Mouse (Mus musculus) granulocyte monocyte progenitor cell, adult 5-6 weeks (primary cell): ENCODE results near the gene Acss2. TPM values are rescaled to one million over a fixed set of nuclear protein-coding genes. Genes with fewer than 3 reads are reported as not detected.

ENCODE experiments used
- ATAC-seq: replicated peaks from 2 replicates; pipeline ENCODE4 v1.8.0; 2016; ENCODE audit warnings: mild to moderate bottlenecking, moderate TSS enrichment, inconsistent platforms; ENCODE audit not compliant: poor library complexity, severe bottlenecking
- total RNA-seq, 2 experiments: library from RNA; stranded (forward) in 1 of 2; stranded (reverse) in 1 of 2; fragments of 200-712, 200-1000 nt in 1 of 2; fragments of >200 nt in 1 of 2; fragmentation: Nextera tagmentation in 1 of 2; gene quantifications; 2 replicates each; pipeline ENCODE4 v1.2.3; 2014 to 2017

Acss2 gene
- total RNA-seq (2014; fragmentation: Nextera tagmentation) (4.1 and 5.6 TPM in 2 replicates), total RNA-seq (2017) (3.6 and 4.4 TPM in 2 replicates)

DNA sequence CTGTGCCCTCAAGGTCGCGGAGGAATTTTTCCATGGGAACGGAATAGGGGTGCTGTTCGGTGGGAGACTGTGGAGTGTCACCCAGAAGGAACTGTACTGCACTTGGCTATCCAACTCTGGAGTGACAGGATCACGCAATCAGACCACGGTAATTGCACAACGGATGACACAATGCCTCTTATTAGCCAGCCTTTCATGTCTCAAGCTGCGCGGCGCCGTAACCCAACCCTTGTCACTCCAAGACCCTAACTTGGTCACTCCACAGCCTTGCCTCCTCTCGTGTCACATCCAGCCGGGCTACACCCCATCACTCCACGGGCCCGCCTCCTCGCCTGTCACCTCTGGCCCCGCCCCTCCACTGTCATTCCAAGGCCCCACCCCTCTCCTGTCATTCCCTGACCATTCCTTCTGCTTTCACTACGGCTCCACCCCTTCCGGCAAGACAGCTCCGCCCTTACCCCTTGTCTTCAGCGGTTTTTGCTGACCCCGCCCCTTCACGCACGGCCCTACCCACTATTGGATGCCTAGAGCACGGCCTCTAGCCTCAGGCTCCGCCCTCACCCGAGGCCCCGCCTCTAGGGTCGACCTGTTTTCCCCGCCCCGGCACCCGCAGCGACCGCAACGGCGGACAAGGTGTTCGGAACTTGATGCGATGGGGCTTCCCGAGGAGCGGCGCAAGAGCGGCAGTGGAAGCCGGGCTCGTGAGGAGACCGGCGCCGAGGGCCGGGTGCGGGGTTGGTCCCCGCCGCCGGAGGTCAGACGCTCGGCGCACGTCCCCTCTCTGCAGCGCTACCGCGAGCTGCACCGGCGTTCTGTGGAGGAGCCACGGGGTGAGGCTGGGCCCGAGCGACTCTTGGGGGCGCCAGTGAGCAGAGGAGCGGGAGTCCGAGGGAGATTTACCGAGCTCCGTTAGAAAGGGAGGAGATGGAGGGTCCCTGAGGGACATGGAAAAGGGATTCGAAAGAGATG is at the start of gene Acss2, which contains the start of gene Ggt7:
TSS of gene Acss2 (plus strand) at position 494 of the 969 bp plus-strand sequence.
TSS of gene Ggt7 (minus strand) at position 783 of the 969 bp plus-strand sequence.
- peak; percentile 85 for ATAC-seq

DNA sequence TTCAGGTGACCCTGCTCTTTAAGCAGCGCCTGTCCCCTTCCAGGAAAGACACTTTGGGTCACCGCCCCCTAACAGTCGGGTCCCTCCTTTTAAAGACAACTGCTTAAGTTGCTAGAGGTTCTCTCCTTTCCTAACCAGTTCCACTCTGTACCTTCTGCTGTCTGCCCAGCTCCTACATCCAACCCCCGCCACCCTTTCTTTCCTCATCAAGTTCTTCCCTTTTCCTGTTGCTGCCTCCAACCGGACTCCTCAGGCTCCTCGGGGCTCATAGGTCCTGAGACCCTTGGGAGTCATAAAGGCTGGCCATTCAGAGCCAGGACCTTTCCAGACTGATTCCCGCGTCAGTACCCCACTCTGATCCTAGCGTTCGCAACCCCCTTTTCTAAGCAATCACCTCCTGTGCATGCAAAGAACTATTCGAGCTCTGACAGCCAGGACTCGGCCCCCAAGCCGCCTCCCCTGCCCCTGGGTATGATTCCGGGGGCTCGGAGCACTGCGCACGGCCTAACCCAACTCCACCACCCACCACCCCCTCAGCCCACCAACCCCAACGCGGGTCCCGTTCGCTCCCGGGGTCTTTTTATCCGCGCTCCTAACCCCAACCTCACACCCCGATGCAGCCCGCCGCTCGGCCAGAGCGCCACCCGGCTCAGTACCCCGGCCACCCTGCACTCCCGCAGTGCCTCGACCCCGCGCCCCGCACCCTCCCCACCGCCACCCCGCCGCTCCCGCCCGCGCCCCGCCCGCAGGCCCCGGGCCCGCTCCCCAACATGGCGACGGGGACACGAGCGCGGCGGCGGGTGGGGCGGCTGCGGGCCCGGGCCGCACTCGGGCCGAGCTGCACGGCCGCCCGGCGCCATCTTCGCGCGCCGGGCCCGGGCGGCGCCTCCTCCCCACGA is 44.8 kb upstream of the Acss2 start:
- peak; percentile 88 for ATAC-seq

GRCm38 (mm10) chr2:155473570-155474088 is 44.1 kb upstream of the Acss2 start, which contains the start of gene Ncoa6:
Gene Ncoa6 (minus strand): TSS chr2:155473894.
- ATAC-seq, result peak; percentile 55

DNA sequence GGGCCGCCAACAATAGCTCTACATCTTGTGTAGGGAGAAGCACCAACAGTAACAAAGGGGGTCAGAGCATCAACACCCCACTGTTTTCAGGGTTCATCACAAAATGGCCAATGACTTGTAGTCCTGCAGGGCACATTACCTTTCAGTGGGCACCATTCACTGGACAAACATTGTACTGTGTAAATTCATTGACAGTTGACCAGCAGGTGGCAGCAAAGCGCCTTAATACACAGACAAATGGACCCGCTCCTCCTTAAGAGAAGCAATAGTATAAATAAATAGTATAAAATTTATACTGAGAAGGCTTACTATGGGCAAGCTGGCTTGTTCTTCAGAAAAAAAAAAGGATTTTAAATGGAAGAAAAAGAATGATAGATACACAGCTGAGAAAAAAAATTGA is 35.7 kb upstream of the Acss2 start:
- peak; percentile 65 for ATAC-seq

- no peak for ATAC-seq
Observed at GRCm38 (mm10) chr2:155490998-155491397, 26.8 kb upstream of the Acss2 start.

DNA sequence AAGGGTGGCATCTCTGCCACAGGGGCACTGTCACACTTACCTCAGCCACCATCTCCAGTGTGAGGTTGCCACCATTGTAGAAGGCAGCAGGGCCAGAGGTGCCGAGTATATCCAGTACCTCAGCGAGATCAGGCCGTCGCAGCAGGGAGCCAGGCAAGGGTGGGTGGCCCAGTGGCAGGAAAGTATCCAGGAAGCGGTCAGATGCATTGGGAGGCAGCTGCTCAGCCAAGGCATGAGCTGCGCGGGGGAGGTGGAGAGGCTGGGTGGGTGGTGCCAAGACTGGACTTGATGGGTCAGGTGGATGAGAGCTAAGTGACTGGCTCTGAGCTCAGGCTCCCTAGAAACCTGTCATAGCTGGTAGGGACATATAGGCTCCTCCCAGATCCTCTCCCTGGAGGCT is 15.2 kb upstream of the Acss2 start:
- no peak for ATAC-seq

- no peak for ATAC-seq
Observed at GRCm38 (mm10) chr2:155504440-155505355, 13.1 kb upstream of the Acss2 start.

- no peak for ATAC-seq
Observed at GRCm38 (mm10) chr2:155505811-155506210, 11.9 kb upstream of the Acss2 start.

GRCm38 (mm10) chr2:155507721-155508470 is 9.9 kb upstream of the Acss2 start:
- no peak for ATAC-seq

DNA sequence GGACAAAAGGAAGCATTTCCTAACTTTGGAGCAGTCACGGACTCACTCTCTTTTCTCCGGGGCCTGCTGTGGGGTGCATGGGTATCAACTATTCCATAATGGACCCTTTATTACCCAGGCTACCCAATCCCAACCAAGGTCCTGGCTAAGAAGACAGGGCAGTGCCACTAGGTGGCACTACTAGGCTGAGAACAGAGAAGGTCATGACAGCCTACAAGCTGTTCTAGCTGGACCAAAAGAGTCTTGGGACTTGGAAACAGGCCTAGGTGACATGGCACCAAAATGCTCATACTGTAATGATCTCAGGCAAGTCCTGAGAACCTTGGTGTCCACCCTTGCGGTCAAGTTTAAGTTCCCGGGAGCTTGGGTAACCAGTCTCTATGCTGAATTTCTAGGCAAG is 5.3 kb upstream of the Acss2 start:
- peak; percentile 47 for ATAC-seq

GRCm38 (mm10) chr2:155513543-155513942 is 4.2 kb upstream of the Acss2 start:
- ATAC-seq, result no peak

DNA sequence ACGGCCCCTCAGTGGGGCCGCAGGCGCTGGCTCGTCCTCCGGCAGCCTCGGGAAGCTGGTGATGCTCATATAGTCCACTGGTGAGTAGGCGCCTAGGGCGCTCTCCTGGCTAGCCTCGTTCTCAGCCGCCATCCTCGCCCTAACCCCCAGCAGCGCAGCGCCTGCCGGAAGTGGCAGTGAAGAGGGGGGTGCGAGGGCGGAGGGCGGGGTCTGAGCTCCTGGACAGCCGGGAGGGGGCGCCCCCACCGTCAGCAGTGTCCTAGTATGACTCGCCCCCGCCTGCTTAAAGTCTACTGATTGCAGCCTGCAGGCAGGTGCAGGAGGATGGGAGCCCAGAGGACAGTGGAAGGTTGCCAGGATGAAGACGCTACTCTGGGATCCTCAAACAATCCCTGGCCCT is 3.1 kb upstream of the Acss2 start:
- ATAC-seq, result peak; percentile 35

- ATAC-seq, result no peak
Observed at GRCm38 (mm10) chr2:155515941-155516340, 1.8 kb upstream of the Acss2 start.

DNA sequence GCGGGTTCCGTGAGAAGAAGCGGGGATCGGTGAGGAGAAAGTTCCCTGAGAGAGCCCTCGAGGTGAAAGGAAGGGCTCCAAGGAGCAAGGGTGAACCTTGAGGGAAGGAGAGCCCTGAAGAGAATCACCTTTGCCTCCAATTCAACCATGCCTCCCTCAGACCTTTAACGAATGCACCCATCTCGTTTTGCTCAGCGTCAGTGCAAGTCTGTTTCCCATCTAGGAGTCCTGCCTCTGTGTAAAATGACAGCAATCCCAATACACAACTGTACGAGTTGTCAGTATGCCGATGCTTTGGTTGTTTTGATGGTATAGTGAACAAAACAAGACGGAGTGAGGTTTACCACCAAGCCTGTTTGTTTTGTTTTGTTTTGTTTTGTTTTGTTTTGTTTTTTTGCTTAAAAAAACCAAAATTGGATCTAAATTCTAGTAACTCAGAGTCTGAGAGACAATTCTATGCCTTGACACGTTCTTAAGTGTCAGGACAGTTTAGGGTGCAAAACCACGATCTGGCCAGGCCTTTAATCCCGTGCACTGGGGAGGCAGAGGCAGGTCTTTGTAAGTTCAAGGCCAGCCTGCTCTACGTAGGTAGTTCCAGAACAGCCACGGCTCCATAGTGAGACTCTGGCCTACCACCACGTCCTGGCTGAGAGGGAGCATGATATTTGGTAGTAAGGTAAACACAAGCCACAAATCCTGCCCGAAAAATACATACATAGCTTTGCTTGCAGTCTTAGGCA is 953 bp downstream of the Acss2 start:
- ATAC-seq, result no peak

- ATAC-seq, result peak; percentile 84
Observed at GRCm38 (mm10) chr2:155523706-155524105, 6.0 kb downstream of the Acss2 start.

GRCm38 (mm10) chr2:155524378-155524777 is 6.6 kb downstream of the Acss2 start:
- ATAC-seq, result peak; percentile 77

DNA sequence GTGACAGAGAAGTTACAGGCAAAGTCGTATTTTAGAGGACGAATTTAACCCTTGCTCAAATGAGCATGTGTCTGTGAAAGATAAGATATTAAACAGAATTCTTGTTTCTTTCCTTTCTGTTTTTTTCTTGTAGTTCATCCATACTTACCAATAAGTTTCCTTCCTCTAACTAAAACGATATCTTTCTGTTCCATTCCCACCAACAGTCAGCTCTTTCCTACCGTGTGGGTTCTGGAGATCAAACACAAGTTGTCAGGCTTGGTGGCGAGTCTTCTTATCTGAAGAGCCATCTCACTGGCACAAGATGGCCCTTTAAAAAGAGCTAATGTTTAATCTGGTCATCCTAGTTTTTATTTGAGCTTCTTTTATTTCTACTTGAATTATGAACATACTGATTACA is 9.6 kb downstream of the Acss2 start:
- no peak for ATAC-seq

- no peak for ATAC-seq
Observed at GRCm38 (mm10) chr2:155536292-155536691, 18.5 kb downstream of the Acss2 start.
